Mouse (Mus musculus) liver, embryonic 13.5 days (tissue): ENCODE measurements around the gene Atpaf1. TPM values are rescaled to one million over a fixed set of nuclear protein-coding genes. Genes with fewer than 3 reads are reported as not detected.

Source experiments
- ATAC-seq: fragments of 200-750 bp; cut with Nextera tagmentation; 2 replicates; pipeline ENCODE4 v1.8.0; 2017; ENCODE audit warnings: low read depth, mild to moderate bottlenecking, moderate number of reproducible peaks, moderate library complexity
- DNase-seq: peaks from one replicate; pipeline ENCODE4 v3.0.0; 2022
- H3K27ac ChIP-seq: fragments of 300-500 bp; sonication (generic); 2 replicates; pipeline ENCODE4 v1.5.1; 2015; ENCODE audit warnings: moderate library complexity, mild to moderate bottlenecking, inconsistent platforms
- H3K27me3 ChIP-seq: fragments of 300-500 bp; sonication (generic); 2 replicates; pipeline ENCODE4 v1.6.1; 2015; ENCODE audit warnings: mild to moderate bottlenecking, inconsistent platforms
- H3K36me3 ChIP-seq: fragments of 300-500 bp; sonication (generic); 2 replicates; pipeline ENCODE4 v1.6.1; 2015; ENCODE audit warnings: mild to moderate bottlenecking, inconsistent platforms
- H3K4me1 ChIP-seq: fragments of 300-500 bp; sonication (generic); replicated peaks from 2 replicates; pipeline ENCODE4 v1.6.1; 2015; ENCODE audit warnings: inconsistent platforms
- H3K4me2 ChIP-seq: fragments of 300-500 bp; sonication (generic); 2 replicates; pipeline ENCODE4 v1.6.1; 2015; ENCODE audit warnings: inconsistent platforms, mild to moderate bottlenecking, moderate library complexity
- H3K4me3 ChIP-seq: fragments of 300-500 bp; sonication (generic); replicated peaks from 2 replicates; pipeline ENCODE4 v1.5.1; 2015; ENCODE audit warnings: mild to moderate bottlenecking, inconsistent platforms
- H3K9ac ChIP-seq: fragments of 300-500 bp; sonication (generic); 2 replicates; pipeline ENCODE4 v1.6.1; 2015; ENCODE audit warnings: mild to moderate bottlenecking, inconsistent platforms
- H3K9me3 ChIP-seq: fragments of 300-500 bp; sonication (generic); replicated peaks from 2 replicates; pipeline ENCODE4 v1.6.1; 2016; ENCODE audit warnings: inconsistent platforms
- WGBS: fragments of 180-500 bp; shearing (Covaris S2); methylation state at CpG from one replicate; pipeline ENCODE4 v1.1.7; 2015; ENCODE audit not compliant: insufficient replicate concordance; 5-methylcytosine and 5-hydroxymethylcytosine counted together
- polyA plus RNA-seq: library from polyadenylated mRNA; unstranded; fragments of >200 nt; fragmentation: Nextera tagmentation; extraction: Ambion mirVana; gene quantifications from 2 replicates; pipeline ENCODE4 v1.2.1, GENCODE M21; 2015

Gene Atpaf1
- polyA plus RNA-seq = 19.5 and 20.7 TPM in 2 replicates

DNA sequence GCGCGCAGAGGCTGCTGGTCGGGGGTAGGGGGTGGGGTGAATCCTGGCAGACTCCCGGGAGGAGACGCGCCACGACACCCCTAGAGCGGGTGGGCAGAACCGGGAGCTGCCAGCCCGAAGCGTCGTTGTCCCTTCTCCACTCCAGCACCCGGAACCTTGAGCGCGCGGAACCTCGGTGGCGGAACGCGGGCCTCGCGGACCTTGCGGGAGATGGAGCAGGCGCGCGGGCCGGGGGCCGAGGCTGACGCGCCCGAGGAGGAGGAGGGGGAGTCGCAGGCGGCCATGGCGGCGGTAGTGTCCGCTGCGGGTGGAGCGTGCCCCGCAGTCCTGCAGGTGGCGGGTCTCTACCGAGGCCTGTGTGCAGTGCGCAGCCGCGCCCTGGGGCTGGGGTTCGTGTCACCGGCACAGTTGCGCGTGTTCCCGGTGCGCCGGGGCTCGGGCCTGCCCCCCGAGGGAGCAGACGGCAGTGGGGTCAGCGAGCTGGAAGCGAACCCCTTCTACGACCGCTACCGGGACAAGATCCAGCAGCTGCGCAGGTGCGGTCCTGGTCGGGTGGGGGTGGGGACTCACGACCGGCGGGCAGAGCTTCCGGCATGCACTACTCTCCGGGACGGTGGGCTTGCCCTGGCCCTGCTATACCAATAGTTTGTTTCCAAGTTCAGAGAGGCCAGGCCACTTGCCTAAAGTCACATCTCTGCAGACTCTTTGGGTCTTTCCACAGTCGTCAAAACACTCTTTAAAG, at the start of gene Atpaf1:
Atpaf1 (plus strand) TSS at position 44 of the 742 bp plus-strand sequence.
- DNase-seq (peak; percentile 55), ATAC-seq (peak; percentile 78)
- Histone ChIP-seq H3K36me3 (peaks cover 18% of the 10 kb centered on the region), H3K27ac (peak within 1 kb of the TSS; percentile 78), H3K4me2 (peak within 1 kb of the TSS; percentile 86), H3K9ac (peak within 1 kb of the TSS; percentile 84), H3K4me1 (peaks cover 22% of the 10 kb centered on the region), H3K4me3 (peak within 1 kb of the TSS; percentile 86), H3K9me3 (no peaks in the 10 kb centered on the region), H3K27me3 (no peaks in the 10 kb centered on the region)
- WGBS = under 1% methylated on average over 57 of the region's 69 CpGs

DNA sequence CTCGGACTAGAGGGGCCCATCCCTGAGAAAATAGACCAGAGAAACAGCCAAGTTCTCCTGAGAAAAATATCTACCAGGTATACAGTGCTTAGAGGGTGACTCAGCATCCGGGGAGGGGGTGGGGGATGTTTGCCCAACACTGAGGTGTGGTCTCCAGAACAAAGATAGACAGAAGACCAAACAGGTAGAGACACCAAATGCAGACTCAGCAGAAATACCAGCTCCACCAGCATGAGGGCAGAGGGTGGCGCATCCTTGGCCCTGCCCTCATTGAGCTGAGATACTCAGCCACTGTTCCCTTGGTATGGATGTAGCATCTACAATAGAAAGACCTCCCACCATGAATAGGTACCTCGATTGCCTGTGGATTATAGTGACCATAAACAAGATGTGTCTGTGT, 49.7 kb upstream of the Atpaf1 start:
- no peak for DNase-seq
- H3K9ac ChIP-seq = no peak overlapping the region
- no peaks in the 10 kb centered on the region for H3K9me3 ChIP-seq
- peaks cover 43% of the 10 kb centered on the region for H3K4me1 ChIP-seq
- no peak for ATAC-seq
- WGBS = 54% methylated on average over 4 of the region's 4 CpGs
- no peak overlapping the region for H3K4me2 ChIP-seq
- no peak overlapping the region for H3K27ac ChIP-seq
- 0 out of 2 replicates have a peak, but pooled peaks cover 2% of the 10 kb centered on the region for H3K27me3 ChIP-seq
- no peak overlapping the region for H3K4me3 ChIP-seq
- peaks cover 3% of the 10 kb centered on the region; the same call in 1 of the 2 replicates for H3K36me3 ChIP-seq

DNA sequence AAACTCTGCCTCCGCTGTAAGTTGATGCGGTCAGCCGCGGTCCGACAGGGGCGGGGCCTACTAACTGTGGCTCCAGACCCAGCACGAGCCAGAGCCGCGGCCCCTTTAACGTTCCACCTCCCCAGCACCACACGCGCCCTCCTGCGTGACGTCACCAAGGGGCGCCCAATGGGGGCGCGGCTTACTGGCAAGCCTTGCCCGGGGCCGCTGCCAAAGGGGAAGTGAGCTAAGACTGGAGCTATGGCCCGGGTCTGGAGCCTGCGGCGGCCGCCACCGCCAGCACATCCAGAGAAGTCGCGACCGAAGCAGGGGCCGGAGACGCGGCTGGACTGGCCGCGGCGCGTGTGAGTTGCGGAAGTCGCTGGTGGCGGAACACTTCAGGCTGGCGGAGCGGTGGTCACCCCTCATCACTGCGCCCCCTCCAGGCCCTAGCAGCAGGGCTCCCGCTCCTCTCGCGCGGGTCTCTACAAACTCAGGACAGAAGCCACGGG, 47.0 kb upstream of the Atpaf1 start, which contains the start of gene Efcab14:
Efcab14 (plus strand) TSS at position 194 of the 491 bp plus-strand sequence.
- H3K9ac ChIP-seq = peak within 1 kb of the TSS; percentile 93
- H3K36me3 ChIP-seq = peaks cover 27% of the 10 kb centered on the region
- peak within 1 kb of the TSS; percentile 91 for H3K4me3 ChIP-seq
- DNase-seq = peak; percentile 97
- under 1% methylated on average over 45 of the region's 45 CpGs for WGBS
- 0 out of 2 replicates have a peak, but pooled peaks cover 2% of the 10 kb centered on the region for H3K27me3 ChIP-seq
- peaks cover 45% of the 10 kb centered on the region for H3K4me1 ChIP-seq
- peak within 1 kb of the TSS; percentile 83 for H3K4me2 ChIP-seq
- no peaks in the 10 kb centered on the region for H3K9me3 ChIP-seq
- ATAC-seq = peak; percentile 100
- H3K27ac ChIP-seq = peak within 1 kb of the TSS; percentile 82

DNA sequence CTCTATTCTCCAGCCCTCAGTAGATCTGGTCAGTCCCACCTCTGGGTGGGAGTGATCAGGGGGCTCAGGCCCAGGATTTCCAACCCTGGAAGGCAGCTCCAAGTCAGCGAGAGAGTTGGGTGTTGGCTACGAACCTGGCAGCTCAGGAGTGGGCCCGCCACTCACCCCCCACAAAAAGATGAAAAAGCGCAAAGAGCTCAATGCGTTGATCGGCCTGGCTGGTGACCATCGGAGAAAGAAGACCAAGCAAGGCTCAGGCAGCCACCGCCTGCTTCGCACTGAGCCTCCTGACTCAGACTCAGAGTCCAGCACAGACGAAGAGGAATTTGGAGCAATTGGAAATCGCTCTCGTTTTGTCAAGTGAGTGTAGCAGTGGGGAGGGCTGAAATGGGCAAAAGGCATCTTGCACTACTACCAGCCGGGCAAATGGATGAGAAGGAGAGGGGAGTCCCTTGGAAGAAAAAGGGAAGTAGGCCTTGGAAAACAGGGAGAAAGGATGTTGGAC, 46.1 kb upstream of the Atpaf1 start:
- DNase-seq (no peak), ATAC-seq (no peak)
- Histone ChIP-seq H3K9me3 (no peaks in the 10 kb centered on the region), H3K27ac (peak overlapping the region; percentile 82; the same call in 1 of the 2 replicates), H3K9ac (peak overlapping the region; percentile 93), H3K4me2 (peak overlapping the region; percentile 83), H3K36me3 (peaks cover 32% of the 10 kb centered on the region), H3K4me1 (peaks cover 40% of the 10 kb centered on the region), H3K4me3 (peak overlapping the region; percentile 91), H3K27me3 (no peaks in the 10 kb centered on the region)
- 21% methylated on average over 13 of the region's 13 CpGs for WGBS

DNA sequence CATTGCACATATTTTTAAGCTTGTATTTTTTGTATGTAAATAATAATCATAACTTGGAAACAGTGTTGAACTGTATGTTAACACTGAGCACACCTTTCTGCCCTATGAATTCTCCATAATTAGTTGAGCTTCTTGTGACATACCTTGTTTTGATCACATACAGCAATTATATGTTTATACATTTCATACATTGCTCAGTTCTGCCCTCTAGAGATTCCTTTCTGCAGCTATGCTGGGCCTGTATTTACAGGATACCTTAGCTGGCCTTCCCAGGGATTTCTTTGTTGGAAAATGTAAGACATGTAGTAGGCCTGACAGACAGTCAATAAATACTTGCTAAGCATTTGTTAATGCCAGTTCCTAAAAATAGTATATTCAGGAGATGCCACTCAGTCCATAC, 42.0 kb upstream of the Atpaf1 start:
- Histone ChIP-seq H3K9me3 (no peaks in the 10 kb centered on the region), H3K27me3 (no peaks in the 10 kb centered on the region), H3K4me3 (no peak overlapping the region), H3K36me3 (peaks cover 63% of the 10 kb centered on the region), H3K4me2 (no peak overlapping the region), H3K4me1 (peaks cover 27% of the 10 kb centered on the region), H3K9ac (no peak overlapping the region), H3K27ac (no peak overlapping the region)
- ATAC-seq (no peak), DNase-seq (no peak)

DNA sequence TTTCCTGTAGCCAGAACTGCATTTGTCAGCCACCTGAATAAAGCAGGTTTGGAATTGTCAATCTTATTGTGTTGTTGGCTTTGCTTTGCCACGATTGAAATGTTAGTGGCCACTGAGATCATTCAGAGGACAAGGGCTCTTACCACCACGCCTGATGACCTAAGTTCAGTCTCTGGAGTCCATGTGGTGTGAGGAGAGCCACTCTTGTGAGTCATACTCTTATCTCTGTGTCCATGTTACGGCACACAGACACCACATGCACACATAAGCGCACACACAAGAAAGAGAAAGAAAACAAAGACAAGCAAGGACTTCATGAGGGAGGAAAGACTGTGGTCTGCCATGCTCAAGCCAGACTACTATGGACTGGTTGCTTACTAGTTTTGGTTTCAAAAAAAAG, 41.5 kb upstream of the Atpaf1 start:
- no peaks in the 10 kb centered on the region for H3K27me3 ChIP-seq
- DNase-seq (no peak), ATAC-seq (no peak)
- no peak overlapping the region for H3K4me3 ChIP-seq
- H3K9ac ChIP-seq = no peak overlapping the region
- no peaks in the 10 kb centered on the region for H3K9me3 ChIP-seq
- H3K4me2 ChIP-seq = no peak overlapping the region
- no peak overlapping the region for H3K27ac ChIP-seq
- H3K36me3 ChIP-seq = peaks cover 65% of the 10 kb centered on the region
- 47% methylated on average over 4 of the region's 4 CpGs for WGBS
- H3K4me1 ChIP-seq = peaks cover 27% of the 10 kb centered on the region

DNA sequence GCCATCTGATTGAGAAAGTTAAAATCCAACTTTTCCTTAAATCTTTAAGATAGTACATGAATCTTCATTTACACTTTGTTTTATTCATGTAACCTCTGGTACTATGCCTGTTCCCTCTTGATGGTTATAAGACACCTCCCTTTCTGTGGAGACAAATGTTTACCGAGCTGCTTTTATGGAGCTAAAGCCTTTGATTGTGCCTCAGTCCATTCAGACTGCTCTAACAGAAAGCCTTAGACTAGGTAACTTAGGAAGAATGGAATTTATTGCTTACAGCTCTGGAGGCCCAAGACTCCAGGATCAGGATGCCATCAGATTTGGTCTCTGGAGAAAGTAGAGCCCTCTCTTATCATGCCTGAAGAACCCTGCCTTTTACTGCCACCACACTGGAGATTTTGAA, 36.4 kb upstream of the Atpaf1 start:
- Histone ChIP-seq H3K27me3 (no peaks in the 10 kb centered on the region), H3K4me3 (no peak overlapping the region), H3K9me3 (no peaks in the 10 kb centered on the region), H3K36me3 (peaks cover 61% of the 10 kb centered on the region), H3K4me2 (no peak overlapping the region), H3K4me1 (no peaks in the 10 kb centered on the region; the same call in 1 of the 2 replicates), H3K9ac (no peak overlapping the region), H3K27ac (no peak overlapping the region)
- WGBS = 66% methylated on average over 1 of the region's 1 CpGs
- DNase-seq (no peak), ATAC-seq (no peak)

DNA sequence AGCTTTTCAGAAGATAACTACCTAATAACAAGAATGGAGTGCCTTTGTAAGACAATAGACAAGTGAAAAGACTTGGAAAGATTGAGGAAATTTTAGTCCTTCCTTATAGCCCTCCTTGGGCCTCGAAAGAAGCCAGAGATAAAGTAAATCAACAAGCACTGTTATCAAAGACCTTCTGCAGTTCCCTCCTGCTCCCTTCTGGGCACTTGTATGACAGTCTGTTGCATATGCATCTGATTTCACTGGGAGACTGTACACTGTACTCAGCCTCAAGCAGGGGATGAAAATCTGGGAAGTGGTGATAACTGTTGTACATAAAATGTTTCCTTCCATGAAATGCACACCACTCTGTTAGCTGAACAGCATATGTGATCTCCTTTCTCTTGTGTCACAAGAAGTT, 35.3 kb upstream of the Atpaf1 start:
- ATAC-seq (no peak), DNase-seq (no peak)
- Histone ChIP-seq H3K27ac (no peak overlapping the region), H3K4me2 (no peak overlapping the region), H3K4me1 (no peaks in the 10 kb centered on the region), H3K4me3 (no peak overlapping the region), H3K27me3 (no peaks in the 10 kb centered on the region), H3K9ac (no peak overlapping the region), H3K9me3 (no peaks in the 10 kb centered on the region), H3K36me3 (peaks cover 62% of the 10 kb centered on the region)
- WGBS = 28% methylated on average over 1 of the region's 1 CpGs

DNA sequence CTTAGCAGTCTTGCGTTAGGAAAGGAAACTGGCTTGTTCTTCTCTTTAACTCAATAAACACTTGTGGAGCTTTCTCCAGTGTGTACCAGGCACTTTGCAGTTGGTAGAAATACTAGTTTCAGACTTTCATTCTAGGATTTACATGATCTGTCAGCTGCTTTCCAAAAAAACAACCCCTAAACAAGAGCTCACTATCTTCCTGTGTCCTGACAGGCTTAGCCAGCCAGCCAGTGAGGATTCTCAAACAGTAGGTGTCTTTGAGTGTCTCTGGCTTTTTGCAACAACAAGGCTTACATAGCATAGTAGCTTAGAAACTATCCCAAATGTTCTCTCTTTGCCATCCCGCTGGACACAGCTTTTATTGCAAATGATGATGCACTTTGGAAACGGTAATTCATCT, 30.5 kb upstream of the Atpaf1 start:
- H3K4me3 ChIP-seq = no peak overlapping the region
- H3K27ac ChIP-seq = no peak overlapping the region
- ATAC-seq (no peak), DNase-seq (no peak)
- H3K36me3 ChIP-seq = peaks cover 54% of the 10 kb centered on the region
- H3K9me3 ChIP-seq = no peaks in the 10 kb centered on the region
- no peak overlapping the region for H3K4me2 ChIP-seq
- H3K9ac ChIP-seq = no peak overlapping the region
- 82% methylated on average over 3 of the region's 3 CpGs for WGBS
- H3K27me3 ChIP-seq = no peaks in the 10 kb centered on the region
- no peaks in the 10 kb centered on the region for H3K4me1 ChIP-seq

DNA sequence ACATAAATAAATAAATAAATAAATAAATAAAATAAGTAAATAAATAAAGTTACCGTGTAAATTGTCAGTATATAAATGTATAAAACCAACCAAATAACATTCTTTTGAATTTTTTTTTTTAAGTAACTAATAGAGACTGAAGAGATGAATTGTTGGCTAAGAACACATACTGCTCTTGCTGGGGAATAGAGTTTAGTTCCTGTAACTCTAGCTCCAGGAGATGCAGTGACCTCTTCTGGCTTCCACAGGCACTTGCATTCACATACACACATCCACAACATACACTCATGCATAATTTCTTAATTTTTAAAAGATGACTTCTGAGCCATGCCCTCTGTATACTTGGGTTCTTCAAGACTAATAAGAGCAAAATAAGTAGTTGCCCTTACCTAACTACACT, 29.8 kb upstream of the Atpaf1 start:
- peaks cover 52% of the 10 kb centered on the region for H3K36me3 ChIP-seq
- H3K9ac ChIP-seq = no peak overlapping the region
- DNase-seq = no peak
- H3K9me3 ChIP-seq = no peaks in the 10 kb centered on the region
- H3K27ac ChIP-seq = no peak overlapping the region
- H3K4me2 ChIP-seq = no peak overlapping the region
- no peak for ATAC-seq
- no peaks in the 10 kb centered on the region for H3K4me1 ChIP-seq
- H3K27me3 ChIP-seq = no peaks in the 10 kb centered on the region
- no peak overlapping the region for H3K4me3 ChIP-seq
- WGBS = 87% methylated on average over 1 of the region's 1 CpGs

DNA sequence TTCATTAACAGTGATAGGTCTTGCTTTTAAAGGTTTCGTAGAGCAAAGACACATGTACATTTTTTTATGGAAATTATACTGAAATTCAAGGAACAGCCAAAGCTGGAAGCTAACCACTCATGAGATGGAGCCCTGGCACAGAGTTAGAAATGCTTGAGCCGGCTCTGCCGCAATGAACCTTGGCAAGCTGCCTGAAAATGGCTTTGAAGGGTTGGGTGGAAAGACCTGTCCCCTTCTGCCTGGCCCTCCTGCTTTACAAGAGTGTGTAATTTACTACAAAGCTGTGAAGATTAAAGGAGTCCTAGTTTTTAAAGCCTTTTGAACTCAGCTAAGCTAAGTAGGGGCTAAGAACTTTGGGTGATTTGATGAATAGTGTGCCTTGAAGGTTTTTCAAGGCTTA, 23.4 kb upstream of the Atpaf1 start:
- 83% methylated on average over 3 of the region's 3 CpGs for WGBS
- H3K4me1 ChIP-seq = no peaks in the 10 kb centered on the region
- no peak for ATAC-seq
- H3K9me3 ChIP-seq = no peaks in the 10 kb centered on the region
- H3K27me3 ChIP-seq = no peaks in the 10 kb centered on the region
- H3K4me3 ChIP-seq = no peak overlapping the region
- DNase-seq = no peak
- H3K27ac ChIP-seq = no peak overlapping the region
- H3K9ac ChIP-seq = no peak overlapping the region
- H3K4me2 ChIP-seq = no peak overlapping the region
- H3K36me3 ChIP-seq = peaks cover 69% of the 10 kb centered on the region

DNA sequence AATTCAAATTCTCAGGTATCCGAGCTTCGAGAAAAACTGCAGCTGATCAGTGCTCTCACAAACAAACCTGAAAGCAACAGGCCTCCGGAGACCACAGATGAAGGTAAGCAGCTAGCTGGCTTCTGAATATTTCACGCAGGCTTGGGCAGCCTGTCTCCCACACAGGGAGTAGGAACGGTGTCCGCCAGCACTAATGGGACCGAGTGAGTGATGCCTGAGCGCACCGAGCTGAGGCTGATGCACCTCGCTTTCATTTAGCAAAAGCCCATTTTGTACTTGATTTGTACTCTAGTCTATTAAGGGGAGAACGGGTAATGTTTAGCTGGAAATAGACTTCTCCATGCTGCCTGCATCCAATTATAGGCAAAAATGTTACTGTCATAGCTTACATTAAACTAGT, 20.0 kb upstream of the Atpaf1 start:
- H3K9me3 ChIP-seq = no peaks in the 10 kb centered on the region
- no peak overlapping the region for H3K4me2 ChIP-seq
- H3K27me3 ChIP-seq = no peaks in the 10 kb centered on the region
- DNase-seq (no peak), ATAC-seq (no peak)
- no peak overlapping the region for H3K27ac ChIP-seq
- H3K9ac ChIP-seq = no peak overlapping the region
- 87% methylated on average over 11 of the region's 11 CpGs for WGBS
- H3K36me3 ChIP-seq = peaks cover 70% of the 10 kb centered on the region
- H3K4me3 ChIP-seq = no peak overlapping the region
- no peaks in the 10 kb centered on the region for H3K4me1 ChIP-seq
